Mouse (Mus musculus) heart, embryonic 12.5 days (tissue): ENCODE results near the gene Abcc2. TPM values are rescaled to one million over a fixed set of nuclear protein-coding genes. Genes with fewer than 3 reads are reported as not detected.

Source experiments
- ATAC-seq: fragments of 200-750 bp; cut with Nextera tagmentation; 2 replicates; pipeline ENCODE4 v1.8.0; 2017; ENCODE audit warnings: moderate TSS enrichment, moderate library complexity; ENCODE audit not compliant: insufficient number of reproducible peaks, low FRiP score
- H3K27ac ChIP-seq: fragments of 300-500 bp; sonication (generic); 2 replicates; pipeline ENCODE4 v1.5.1; 2016; ENCODE audit warnings: mild to moderate bottlenecking, moderate library complexity; ENCODE audit not compliant: poor library complexity, severe bottlenecking
- H3K27me3 ChIP-seq: fragments of 300-500 bp; sonication (generic); replicated peaks from 2 replicates; pipeline ENCODE4 v1.6.1; 2016; ENCODE audit warnings: mild to moderate bottlenecking, moderate library complexity
- H3K36me3 ChIP-seq: fragments of 300-500 bp; sonication (generic); 2 replicates; pipeline ENCODE4 v1.6.1; 2016; ENCODE audit warnings: mild to moderate bottlenecking, moderate library complexity
- H3K4me1 ChIP-seq: fragments of 300-500 bp; sonication (generic); replicated peaks from 2 replicates; pipeline ENCODE4 v1.6.1; 2016; ENCODE audit warnings: mild to moderate bottlenecking
- H3K4me2 ChIP-seq: fragments of 300-500 bp; sonication (generic); 2 replicates; pipeline ENCODE4 v1.6.1; 2016; ENCODE audit warnings: mild to moderate bottlenecking, moderate library complexity
- H3K4me3 ChIP-seq: fragments of 300-500 bp; sonication (generic); 2 replicates; pipeline ENCODE4 v1.5.1; 2016; ENCODE audit warnings: mild to moderate bottlenecking
- H3K9ac ChIP-seq: fragments of 300-500 bp; sonication (generic); 2 replicates; pipeline ENCODE4 v1.6.1; 2016; ENCODE audit warnings: mild to moderate bottlenecking, moderate library complexity
- H3K9me3 ChIP-seq: fragments of 300-500 bp; sonication (generic); replicated peaks from 2 replicates; pipeline ENCODE4 v1.6.1; 2016; ENCODE audit warnings: mild to moderate bottlenecking, moderate library complexity
- WGBS: fragments of 180-500 bp; shearing (Covaris S2); methylation state at CpG from one replicate; pipeline ENCODE4 v1.1.7; 2016; 5-methylcytosine and 5-hydroxymethylcytosine counted together
- polyA plus RNA-seq: library from polyadenylated mRNA; unstranded; fragments of >200 nt; fragmentation: Nextera tagmentation; extraction: Ambion mirVana; gene quantifications from 2 replicates; pipeline ENCODE4 v1.2.1, GENCODE M21; 2016

Abcc2 gene
- polyA plus RNA-seq, 1 experiment from 2014 or later: 0.45 TPM

GRCm38 (mm10) chr19:43761543-43762256 lies 20.3 kb upstream of the Abcc2 start:
- Histone ChIP-seq H3K4me1 (no peaks in the 10 kb centered on the region), H3K27me3 (no peaks in the 10 kb centered on the region), H3K27ac (no peak overlapping the region), H3K9me3 (no peaks in the 10 kb centered on the region), H3K4me2 (no peak overlapping the region), H3K36me3 (no peaks in the 10 kb centered on the region), H3K9ac (no peak overlapping the region), H3K4me3 (no peak overlapping the region)
- no peak for ATAC-seq

GRCm38 (mm10) chr19:43762410-43762809 lies 19.6 kb upstream of the Abcc2 start:
- Histone ChIP-seq H3K4me2 (no peak overlapping the region), H3K4me3 (no peak overlapping the region), H3K9me3 (no peaks in the 10 kb centered on the region), H3K27ac (no peak overlapping the region), H3K9ac (no peak overlapping the region), H3K4me1 (no peaks in the 10 kb centered on the region), H3K27me3 (no peaks in the 10 kb centered on the region), H3K36me3 (no peaks in the 10 kb centered on the region)
- WGBS: 74% methylated on average over 2 of the region's 2 CpGs
- no peak for ATAC-seq

DNA sequence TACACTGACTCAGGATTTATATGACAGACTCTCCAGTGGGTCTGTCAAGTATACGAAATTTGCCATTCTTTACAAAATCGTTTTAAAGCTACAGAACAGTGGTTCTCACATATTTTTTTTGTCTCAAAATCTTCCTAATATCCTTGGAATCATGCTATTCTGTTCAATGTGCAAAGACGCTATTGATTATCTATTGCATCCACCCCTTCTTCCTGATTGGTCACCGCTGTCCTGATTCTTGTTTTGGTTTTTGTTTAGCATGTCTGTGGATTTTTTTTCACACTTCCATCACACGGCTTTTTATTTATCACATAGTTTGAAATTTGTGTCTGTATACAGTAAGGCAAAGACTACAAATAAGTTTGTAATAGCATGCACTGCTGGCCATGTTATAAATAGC lies 15.5 kb upstream of the Abcc2 start:
- WGBS: 81% methylated on average over 5 of the region's 5 CpGs

DNA sequence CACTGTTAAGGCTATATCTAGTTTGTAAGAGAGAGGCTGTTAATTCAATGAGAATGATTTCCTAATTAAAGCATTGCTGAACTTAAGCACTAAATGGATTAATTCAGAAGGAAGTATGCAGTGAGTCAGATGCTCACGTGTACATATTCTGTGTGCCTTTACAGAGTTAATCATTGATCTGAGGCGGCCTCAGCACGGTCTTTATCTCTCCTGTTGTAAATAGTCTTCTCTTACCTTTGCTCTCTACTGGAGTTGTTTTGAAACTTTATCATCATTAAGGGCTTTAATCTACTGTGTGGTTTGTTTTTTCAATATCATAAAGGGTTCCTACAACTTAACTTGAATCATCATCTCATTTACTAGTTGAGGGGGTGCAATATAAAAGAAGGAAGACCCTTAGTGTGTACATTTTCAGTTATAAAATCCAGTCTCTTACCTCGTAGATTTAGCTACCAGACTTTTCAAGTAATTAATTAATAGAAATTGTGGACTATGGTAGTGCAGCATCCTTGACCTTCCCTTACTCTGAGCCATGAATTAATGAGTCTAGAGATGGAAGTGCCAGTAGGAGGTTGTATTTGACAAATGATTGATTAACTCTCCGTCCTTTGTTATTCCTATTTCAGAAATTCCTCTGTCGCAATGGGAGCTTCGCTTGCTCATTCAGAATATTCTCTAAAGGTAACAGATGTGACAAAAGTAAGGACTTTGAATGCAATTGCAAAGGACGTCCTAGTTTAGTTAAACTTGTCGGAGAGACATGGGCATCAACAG lies 14.3 kb upstream of the Abcc2 start:
- Histone ChIP-seq H3K36me3 (0 out of 2 replicates have a peak, but pooled peaks cover 3% of the 10 kb centered on the region), H3K27me3 (no peaks in the 10 kb centered on the region), H3K4me1 (no peaks in the 10 kb centered on the region), H3K4me2 (no peak overlapping the region), H3K4me3 (no peak overlapping the region), H3K9me3 (no peaks in the 10 kb centered on the region), H3K9ac (no peak overlapping the region), H3K27ac (no peak overlapping the region)
- WGBS: 78% methylated on average over 9 of the region's 9 CpGs
- ATAC-seq: no peak

More for the DNA sequence above, 15.5 kb upstream of the Abcc2 start:
- H3K9me3 ChIP-seq: no peaks in the 10 kb centered on the region
- H3K27me3 ChIP-seq: no peaks in the 10 kb centered on the region
- H3K4me2 ChIP-seq: no peak overlapping the region
- no peak for ATAC-seq
- H3K4me1 ChIP-seq: no peaks in the 10 kb centered on the region
- 0 out of 2 replicates have a peak, but pooled peaks cover 3% of the 10 kb centered on the region for H3K36me3 ChIP-seq
- no peak overlapping the region for H3K27ac ChIP-seq
- no peak overlapping the region for H3K9ac ChIP-seq
- no peak overlapping the region for H3K4me3 ChIP-seq

GRCm38 (mm10) chr19:43769366-43769960 lies 12.5 kb upstream of the Abcc2 start:
- no peak overlapping the region for H3K4me2 ChIP-seq
- no peak overlapping the region for H3K4me3 ChIP-seq
- no peaks in the 10 kb centered on the region for H3K4me1 ChIP-seq
- 76% methylated on average over 5 of the region's 5 CpGs for WGBS
- H3K27me3 ChIP-seq: no peaks in the 10 kb centered on the region
- H3K36me3 ChIP-seq: 0 out of 2 replicates have a peak, but pooled peaks cover 3% of the 10 kb centered on the region
- no peak overlapping the region for H3K27ac ChIP-seq
- no peak for ATAC-seq
- no peaks in the 10 kb centered on the region for H3K9me3 ChIP-seq
- no peak overlapping the region for H3K9ac ChIP-seq

DNA sequence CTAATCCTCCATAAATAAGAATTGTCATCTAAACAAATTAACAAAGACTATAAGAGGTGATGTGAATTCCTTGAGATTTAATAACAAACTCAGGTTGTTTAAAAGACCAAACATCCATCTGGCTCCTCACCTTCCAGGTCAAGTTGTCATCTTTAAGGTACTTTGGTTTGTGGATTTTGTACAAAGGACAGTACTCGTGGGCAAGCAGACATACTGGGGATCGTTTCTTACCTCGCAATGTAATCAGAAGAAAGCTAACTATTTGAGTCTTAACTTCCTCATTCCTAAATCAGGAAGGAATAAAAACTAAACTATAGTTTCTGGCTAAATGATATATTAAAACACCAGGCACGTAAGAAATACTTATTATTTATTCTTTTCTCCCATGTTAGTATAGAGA lies 11.4 kb upstream of the Abcc2 start:
- no peak for ATAC-seq
- 82% methylated on average over 4 of the region's 4 CpGs for WGBS
- H3K4me2 ChIP-seq: no peak overlapping the region

DNA sequence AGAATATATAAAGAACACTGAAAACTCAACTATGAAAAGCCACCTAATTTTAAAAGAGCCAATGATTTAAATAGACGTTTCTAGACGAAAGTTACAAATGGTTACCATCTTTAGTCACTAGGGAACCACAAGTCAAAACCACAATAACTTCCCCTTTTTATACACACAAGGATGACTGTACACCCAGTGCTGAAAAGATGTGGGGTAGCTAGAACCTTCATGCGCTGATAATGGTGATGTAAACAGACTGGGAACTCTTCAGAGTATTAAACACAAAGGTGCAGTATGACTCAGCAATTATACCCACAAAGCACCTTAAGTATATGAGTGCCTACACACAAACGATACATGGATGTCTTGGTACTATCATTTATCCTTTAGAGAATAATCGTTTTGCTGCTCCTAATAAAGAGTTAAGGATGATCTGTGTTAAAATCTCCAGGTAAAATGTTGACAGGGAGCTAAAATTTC lies 10.5 kb upstream of the Abcc2 start:
- Histone ChIP-seq H3K9me3 (no peaks in the 10 kb centered on the region), H3K36me3 (0 out of 2 replicates have a peak, but pooled peaks cover 3% of the 10 kb centered on the region), H3K27ac (no peak overlapping the region), H3K4me1 (no peaks in the 10 kb centered on the region), H3K4me2 (no peak overlapping the region), H3K9ac (no peak overlapping the region), H3K27me3 (no peaks in the 10 kb centered on the region), H3K4me3 (no peak overlapping the region)
- no peak for ATAC-seq
- 87% methylated on average over 5 of the region's 5 CpGs for WGBS

More for the DNA sequence above, 11.4 kb upstream of the Abcc2 start:
- Histone ChIP-seq H3K9ac (no peak overlapping the region), H3K4me3 (no peak overlapping the region), H3K27me3 (no peaks in the 10 kb centered on the region), H3K27ac (no peak overlapping the region), H3K4me1 (no peaks in the 10 kb centered on the region), H3K36me3 (0 out of 2 replicates have a peak, but pooled peaks cover 3% of the 10 kb centered on the region), H3K9me3 (no peaks in the 10 kb centered on the region)

DNA sequence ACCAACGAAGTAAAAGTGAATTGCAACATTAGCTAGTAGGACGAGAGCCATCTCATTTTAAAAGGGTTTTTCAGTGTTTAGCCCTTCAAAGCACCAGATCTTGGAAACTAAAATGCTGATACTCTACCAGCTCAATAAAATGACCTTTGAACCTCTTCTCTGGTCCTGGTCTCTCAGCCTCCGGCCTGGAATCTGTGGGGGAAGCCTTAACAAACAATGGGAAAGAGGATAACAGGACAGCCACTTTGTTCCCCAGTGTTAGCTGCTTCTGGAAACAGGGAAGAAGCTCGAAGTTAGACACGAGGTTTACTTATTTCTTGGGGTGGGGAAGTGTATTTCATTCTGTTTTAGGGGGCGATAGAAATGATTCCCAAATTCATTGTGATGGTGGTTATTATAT lies 9.7 kb upstream of the Abcc2 start:
- H3K4me2 ChIP-seq: no peak overlapping the region
- no peaks in the 10 kb centered on the region for H3K27me3 ChIP-seq
- 0 out of 2 replicates have a peak, but pooled peaks cover 3% of the 10 kb centered on the region for H3K36me3 ChIP-seq
- no peak overlapping the region for H3K9ac ChIP-seq
- no peak for ATAC-seq
- H3K4me1 ChIP-seq: no peaks in the 10 kb centered on the region
- H3K9me3 ChIP-seq: no peaks in the 10 kb centered on the region
- WGBS: 65% methylated on average over 6 of the region's 6 CpGs
- H3K4me3 ChIP-seq: no peak overlapping the region
- H3K27ac ChIP-seq: no peak overlapping the region

- no peak for ATAC-seq
- WGBS: 24% methylated on average over 10 of the region's 10 CpGs
These were observed 6.6 kb upstream of the Abcc2 start for GRCm38 (mm10) chr19:43775433-43775832.

DNA sequence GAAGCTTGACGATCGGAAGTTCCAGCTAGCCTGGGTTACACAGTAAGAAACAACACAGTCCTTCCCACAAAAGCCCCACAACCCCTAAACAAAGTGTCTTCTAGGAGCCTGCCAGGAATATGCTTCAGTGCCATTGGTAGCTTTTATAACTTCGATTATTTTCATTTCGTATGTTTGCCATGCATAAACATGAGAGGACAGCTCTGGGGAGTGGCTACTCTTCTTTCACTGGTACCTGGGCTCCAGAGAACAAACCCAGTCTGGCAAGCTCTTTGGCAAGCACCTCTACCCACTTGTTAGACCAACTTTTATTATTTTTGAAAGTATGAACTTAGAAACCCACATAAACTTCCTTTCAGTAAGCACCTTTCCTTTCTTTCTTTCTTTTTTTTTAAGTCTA lies 5.4 kb upstream of the Abcc2 start:
- Histone ChIP-seq H3K4me3 (no peak overlapping the region), H3K27me3 (no peaks in the 10 kb centered on the region), H3K4me1 (no peaks in the 10 kb centered on the region), H3K36me3 (no peaks in the 10 kb centered on the region), H3K27ac (no peak overlapping the region), H3K9ac (no peak overlapping the region), H3K4me2 (no peak overlapping the region), H3K9me3 (no peaks in the 10 kb centered on the region)
- 75% methylated on average over 4 of the region's 4 CpGs for WGBS
- ATAC-seq: no peak

More at GRCm38 (mm10) chr19:43775433-43775832, 6.6 kb upstream of the Abcc2 start:
- no peak overlapping the region for H3K27ac ChIP-seq
- H3K4me3 ChIP-seq: no peak overlapping the region
- no peaks in the 10 kb centered on the region for H3K36me3 ChIP-seq
- H3K4me2 ChIP-seq: no peak overlapping the region
- no peaks in the 10 kb centered on the region for H3K27me3 ChIP-seq
- H3K9ac ChIP-seq: no peak overlapping the region
- no peaks in the 10 kb centered on the region for H3K4me1 ChIP-seq
- H3K9me3 ChIP-seq: no peaks in the 10 kb centered on the region

DNA sequence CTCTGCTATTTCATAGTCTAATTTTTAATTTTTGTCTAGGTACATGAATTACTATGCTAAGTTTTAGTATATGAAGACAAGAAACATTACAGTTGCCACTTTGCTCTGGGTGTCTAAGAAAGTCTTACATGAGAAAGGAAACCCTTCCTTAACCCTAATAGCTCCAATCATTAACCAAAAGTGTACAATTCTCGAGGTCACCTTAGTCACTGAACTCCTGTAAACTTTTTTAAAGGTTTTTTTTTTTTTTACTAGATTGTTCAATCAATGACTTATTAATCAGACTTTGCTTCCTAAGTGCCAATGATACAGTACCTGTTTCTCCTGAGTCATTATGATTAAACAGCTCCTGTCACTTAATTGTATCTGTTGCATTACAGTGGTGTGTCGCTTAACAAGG lies 4.7 kb upstream of the Abcc2 start:
- WGBS: 76% methylated on average over 2 of the region's 2 CpGs
- Histone ChIP-seq H3K27ac (no peak overlapping the region), H3K27me3 (no peaks in the 10 kb centered on the region), H3K4me3 (no peak overlapping the region), H3K36me3 (no peaks in the 10 kb centered on the region), H3K9me3 (no peaks in the 10 kb centered on the region), H3K4me1 (no peaks in the 10 kb centered on the region), H3K9ac (no peak overlapping the region), H3K4me2 (no peak overlapping the region)
- ATAC-seq: no peak
